Mouse (Mus musculus): ENCODE measurements around the gene Sec63.

DNA sequence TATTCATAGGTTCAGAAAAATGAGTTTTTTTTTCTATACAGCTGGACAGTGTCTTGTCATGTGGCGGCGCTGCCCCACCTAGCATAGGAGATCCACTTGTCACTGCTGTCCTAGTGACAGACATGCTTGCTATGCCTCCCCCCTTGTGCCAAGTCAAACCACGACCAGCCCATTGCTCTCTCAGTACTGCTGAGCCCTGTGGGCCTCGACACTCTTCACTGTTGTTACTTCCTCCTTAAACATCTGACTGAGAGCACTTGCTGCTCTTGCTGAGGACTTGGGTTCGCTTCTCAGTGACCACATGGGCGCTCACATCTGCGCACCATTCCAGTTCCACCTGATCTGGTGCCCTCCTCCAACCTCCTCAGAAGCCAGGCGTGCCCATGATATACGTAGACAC is 107.1 kb downstream of the Sec63 start:
- no peak for TF ChIP-seq CTCF (IDR thresholded peaks at IDR 0.05; ENCODE audit: low read depth, low read length)
- no peak for TF ChIP-seq POLR2A (IDR thresholded peaks at IDR 0.05; ENCODE audit: insufficient read depth, low read length)
- no peak for TF ChIP-seq EP300 (IDR thresholded peaks at IDR 0.05; ENCODE audit: insufficient read depth, low read depth, low read length)

Measured in ES-Bruce4 (cell line).